Mouse (Mus musculus): ENCODE results near the gene Ube2m. TPM values are rescaled to one million over a fixed set of nuclear protein-coding genes. Genes with fewer than 3 reads are reported as not detected.
A peak's percentile ranks its signal among the peaks of the same experiment; 100 is the strongest.

Ube2m gene
- total RNA-seq, 1 experiment: 92.8 TPM

DNA sequence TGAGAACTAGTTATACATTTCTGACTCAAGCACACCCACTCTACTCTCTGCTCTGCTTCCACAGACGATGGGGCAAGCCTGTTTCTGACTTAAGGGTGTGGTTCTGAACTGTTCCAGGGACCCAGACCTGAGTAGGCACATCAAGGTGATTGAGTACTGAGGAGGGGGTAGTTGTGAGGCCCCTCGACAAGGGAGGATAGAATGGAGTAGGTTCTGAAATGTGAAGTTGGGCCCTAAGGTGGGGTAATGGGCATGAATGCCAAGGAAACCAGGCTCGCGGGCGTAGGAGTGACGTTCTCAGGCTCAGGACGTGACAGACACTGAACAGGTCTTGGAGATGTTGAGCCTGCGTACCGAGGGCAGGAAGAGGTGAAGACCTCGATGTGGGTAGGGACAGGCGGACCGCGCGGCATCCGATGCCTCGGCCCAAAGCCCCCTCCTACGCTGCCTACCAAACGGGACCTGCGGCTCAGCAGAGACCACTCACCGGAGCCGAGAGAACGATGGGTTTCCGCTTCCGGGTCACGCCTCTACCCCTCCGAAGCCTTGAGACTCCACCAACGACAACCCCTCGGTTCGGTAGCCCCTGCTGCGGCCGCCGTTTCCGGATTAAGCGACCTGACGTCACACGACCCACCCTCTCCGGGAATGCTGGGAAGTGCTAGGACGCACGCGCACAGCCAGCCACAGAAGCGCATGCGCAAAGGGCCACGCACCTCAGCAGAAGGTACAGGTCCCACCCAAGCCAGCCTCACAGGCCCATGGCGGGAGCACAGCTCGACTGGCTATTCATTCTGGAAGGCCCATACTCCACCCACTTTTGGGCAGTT is 3.7 kb downstream of the Ube2m start, which contains the start of gene Chmp2a:
Gene Chmp2a (minus strand): TSS at position 660 of the 830 bp plus-strand sequence.
- 0 out of 2 replicates have a peak, but pooled peaks have one; percentile 44 for TF ChIP-seq CHD2 (IDR thresholded peaks at IDR 0.05; ENCODE audit: low read depth, low read length)
- TF ChIP-seq ZNF384 (IDR thresholded peaks at IDR 0.05; ENCODE audit: low read depth, low read length): no peak
- no peak for TF ChIP-seq ZC3H11A (IDR thresholded peaks at IDR 0.05; ENCODE audit: borderline replicate concordance, low read depth, low read length)
- TF ChIP-seq HCFC1 (IDR thresholded peaks at IDR 0.05; ENCODE audit: borderline replicate concordance, insufficient read depth, low read length): peak; percentile 64; the same call in 1 of the 2 replicates
- TF ChIP-seq MAFK (IDR thresholded peaks at IDR 0.05; ENCODE audit: insufficient read depth, low read depth, low read length): no peak
- Histone ChIP-seq H3K9me3 (ENCODE audit: control insufficient read depth, insufficient read depth, low read depth, low read length) (no peaks in the 10 kb centered on the region), H3K27ac (ENCODE audit: insufficient read depth, low read depth, low read length, poor library complexity, severe bottlenecking) (peak within 1 kb of the TSS; percentile 95), H3K9ac (ENCODE audit: insufficient read depth, low read depth, low read length, poor library complexity, severe bottlenecking) (peak within 1 kb of the TSS; percentile 80), H3K4me1 (ENCODE audit: control insufficient read depth in 2 of 2, insufficient read depth in 2 of 2, low read length in 2 of 2, poor library complexity in 1 of 2) (peaks cover 0 to 13% of the 10 kb centered on the region in 2 experiments; a peak in 2 of 4 replicates), H3K4me3 (ENCODE audit: insufficient read depth in 1 of 2, low read depth in 1 of 2, low read length in 2 of 2, poor library complexity in 1 of 2, severe bottlenecking in 1 of 2) (peak within 1 kb of the TSS; percentile 58 to 71), H3K36me3 (ENCODE audit: control insufficient read depth, insufficient read depth, low read length, poor library complexity, severe bottlenecking) (peaks cover 42% of the 10 kb centered on the region)
- in situ Hi-C loops (cut with MboI; ENCODE audit: low sequenced_read_pairs in 2 of 2, unreplicated experiment in 2 of 2): no loop called here
- peak; percentile 97 for DNase-seq (ENCODE audit: low read depth, low spot score)

DNA sequence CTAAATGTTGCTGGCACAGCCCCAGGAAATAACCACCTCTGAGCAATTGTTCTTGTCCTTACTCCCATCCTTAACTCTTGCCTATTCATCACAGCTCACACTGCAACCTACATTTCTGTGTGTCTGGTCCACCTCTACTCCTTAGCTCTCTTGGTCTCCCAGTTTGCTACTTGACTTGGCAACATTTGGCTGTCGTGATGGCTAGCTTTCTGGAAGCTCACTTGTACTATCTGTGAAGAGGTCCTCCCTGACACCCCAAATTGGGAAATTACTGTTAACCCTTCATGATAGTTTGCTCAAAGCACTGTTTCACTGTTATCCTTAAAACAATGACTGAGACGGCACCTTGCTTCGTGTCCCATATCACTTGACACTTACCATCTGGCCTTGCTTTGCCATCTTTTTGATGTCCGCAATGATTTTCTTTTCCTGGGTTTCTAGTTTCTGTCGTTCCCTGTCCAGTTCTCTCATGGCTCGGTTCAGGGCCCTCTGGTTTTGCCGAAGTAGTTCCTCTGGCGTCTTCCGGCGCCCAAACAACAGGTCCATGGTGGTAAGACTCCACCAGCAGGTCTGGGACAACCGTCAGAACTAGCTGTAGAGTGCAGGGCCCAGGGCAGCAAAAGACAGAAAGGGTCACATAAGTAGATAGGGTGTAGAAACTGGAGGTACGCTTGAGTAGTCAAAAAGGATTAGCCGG is 4.5 kb downstream of the Ube2m start:
- no peak for TF ChIP-seq ZC3H11A (IDR thresholded peaks at IDR 0.05; ENCODE audit: borderline replicate concordance, low read depth, low read length)
- no peak for TF ChIP-seq CHD2 (IDR thresholded peaks at IDR 0.05; ENCODE audit: low read depth, low read length)
- TF ChIP-seq ZNF384 (IDR thresholded peaks at IDR 0.05; ENCODE audit: low read depth, low read length): no peak
- no peak for TF ChIP-seq MAFK (IDR thresholded peaks at IDR 0.05; ENCODE audit: insufficient read depth, low read depth, low read length)
- no peak for TF ChIP-seq HCFC1 (IDR thresholded peaks at IDR 0.05; ENCODE audit: borderline replicate concordance, insufficient read depth, low read length)
- peaks cover 0 to 10% of the 10 kb centered on the region in 2 experiments; a peak in 2 of 4 replicates for H3K4me1 ChIP-seq (ENCODE audit: control insufficient read depth in 2 of 2, insufficient read depth in 2 of 2, low read length in 2 of 2, poor library complexity in 1 of 2)
- H3K9me3 ChIP-seq (ENCODE audit: control insufficient read depth, insufficient read depth, low read depth, low read length): no peaks in the 10 kb centered on the region
- DNase-seq (ENCODE audit: low read depth, low spot score): no peak
- in situ Hi-C loops (cut with MboI; ENCODE audit: low sequenced_read_pairs in 2 of 2, unreplicated experiment in 2 of 2): no loop called here
- H3K36me3 ChIP-seq (ENCODE audit: control insufficient read depth, insufficient read depth, low read length, poor library complexity, severe bottlenecking): peaks cover 50% of the 10 kb centered on the region
- peak overlapping the region; percentile 58 to 71 for H3K4me3 ChIP-seq (ENCODE audit: insufficient read depth in 1 of 2, low read depth in 1 of 2, low read length in 2 of 2, poor library complexity in 1 of 2, severe bottlenecking in 1 of 2)
- peak overlapping the region; percentile 95 for H3K27ac ChIP-seq (ENCODE audit: insufficient read depth, low read depth, low read length, poor library complexity, severe bottlenecking)
- peak overlapping the region; percentile 80 for H3K9ac ChIP-seq (ENCODE audit: insufficient read depth, low read depth, low read length, poor library complexity, severe bottlenecking)

DNA sequence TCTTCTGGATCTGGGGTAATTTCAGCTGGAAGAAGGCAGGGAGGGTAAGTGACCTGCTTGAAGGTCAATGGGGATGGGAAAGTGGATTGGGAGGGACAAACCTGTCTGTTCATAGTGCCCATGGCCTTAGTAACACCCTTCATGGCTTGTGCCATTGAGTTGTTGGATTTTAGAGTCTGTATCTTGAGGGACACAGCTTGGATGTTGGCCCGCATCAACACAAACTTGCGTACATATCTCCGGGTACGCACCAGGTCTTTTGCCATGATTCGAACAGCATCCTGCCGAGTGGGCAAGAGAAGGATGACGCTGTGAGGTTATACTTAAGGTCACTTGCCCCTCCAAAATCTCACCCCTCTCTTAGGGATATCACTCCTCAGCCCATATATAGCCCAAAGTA is 5.5 kb downstream of the Ube2m start:
- H3K9ac ChIP-seq (ENCODE audit: insufficient read depth, low read depth, low read length, poor library complexity, severe bottlenecking): no peak overlapping the region

DNA sequence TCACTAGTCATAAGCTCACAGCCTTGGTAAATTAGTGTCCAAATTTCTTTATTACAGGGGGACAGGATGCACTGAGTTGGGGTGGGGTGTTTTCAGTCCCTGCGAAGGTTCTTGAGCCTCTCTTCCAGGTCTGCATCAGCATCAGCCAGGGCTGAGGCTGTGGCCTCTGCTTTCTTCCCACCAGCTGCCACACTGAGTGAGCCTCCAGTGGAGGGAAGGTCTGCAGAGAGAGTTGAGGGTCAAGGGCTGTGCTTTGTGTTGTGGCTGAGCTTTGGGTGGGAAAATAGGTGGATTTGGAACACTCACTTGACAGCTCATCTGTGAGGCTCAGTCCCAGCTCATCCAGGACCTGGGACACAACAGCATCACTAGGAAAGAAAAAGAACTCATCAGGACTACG is 6.1 kb downstream of the Ube2m start:
- no peak overlapping the region for H3K27ac ChIP-seq (ENCODE audit: insufficient read depth, low read depth, low read length, poor library complexity, severe bottlenecking)
- H3K4me1 ChIP-seq (ENCODE audit: control insufficient read depth in 2 of 2, insufficient read depth in 2 of 2, low read length in 2 of 2, poor library complexity in 1 of 2): peaks cover 0 to 16% of the 10 kb centered on the region in 2 experiments; a peak in 2 of 4 replicates
- in situ Hi-C loops (cut with MboI; ENCODE audit: low sequenced_read_pairs in 2 of 2, unreplicated experiment in 2 of 2): no loop called here
- DNase-seq (ENCODE audit: low read depth, low spot score): no peak
- H3K4me3 ChIP-seq (ENCODE audit: insufficient read depth in 1 of 2, low read depth in 1 of 2, low read length in 2 of 2, poor library complexity in 1 of 2, severe bottlenecking in 1 of 2): no peak overlapping the region
- TF ChIP-seq ZNF384 (IDR thresholded peaks at IDR 0.05; ENCODE audit: low read depth, low read length): no peak
- TF ChIP-seq MAFK (IDR thresholded peaks at IDR 0.05; ENCODE audit: insufficient read depth, low read depth, low read length): no peak
- no peak for TF ChIP-seq ZC3H11A (IDR thresholded peaks at IDR 0.05; ENCODE audit: borderline replicate concordance, low read depth, low read length)
- no peak; the same call in 1 of the 2 replicates for TF ChIP-seq CHD2 (IDR thresholded peaks at IDR 0.05; ENCODE audit: low read depth, low read length)
- no peak for TF ChIP-seq HCFC1 (IDR thresholded peaks at IDR 0.05; ENCODE audit: borderline replicate concordance, insufficient read depth, low read length)
- no peaks in the 10 kb centered on the region for H3K9me3 ChIP-seq (ENCODE audit: control insufficient read depth, insufficient read depth, low read depth, low read length)
- H3K36me3 ChIP-seq (ENCODE audit: control insufficient read depth, insufficient read depth, low read length, poor library complexity, severe bottlenecking): peaks cover 66% of the 10 kb centered on the region
- H3K9ac ChIP-seq (ENCODE audit: insufficient read depth, low read depth, low read length, poor library complexity, severe bottlenecking): no peak overlapping the region

More for the DNA sequence above, 5.5 kb downstream of the Ube2m start:
- DNase-seq (ENCODE audit: low read depth, low spot score): no peak
- TF ChIP-seq ZNF384 (IDR thresholded peaks at IDR 0.05; ENCODE audit: low read depth, low read length): no peak
- TF ChIP-seq HCFC1 (IDR thresholded peaks at IDR 0.05; ENCODE audit: borderline replicate concordance, insufficient read depth, low read length): no peak
- TF ChIP-seq CHD2 (IDR thresholded peaks at IDR 0.05; ENCODE audit: low read depth, low read length): no peak
- no peak for TF ChIP-seq ZC3H11A (IDR thresholded peaks at IDR 0.05; ENCODE audit: borderline replicate concordance, low read depth, low read length)
- no peak for TF ChIP-seq MAFK (IDR thresholded peaks at IDR 0.05; ENCODE audit: insufficient read depth, low read depth, low read length)
- peaks cover 60% of the 10 kb centered on the region for H3K36me3 ChIP-seq (ENCODE audit: control insufficient read depth, insufficient read depth, low read length, poor library complexity, severe bottlenecking)
- peaks cover 0 to 15% of the 10 kb centered on the region in 2 experiments; a peak in 2 of 4 replicates for H3K4me1 ChIP-seq (ENCODE audit: control insufficient read depth in 2 of 2, insufficient read depth in 2 of 2, low read length in 2 of 2, poor library complexity in 1 of 2)
- in situ Hi-C loops (cut with MboI; ENCODE audit: low sequenced_read_pairs in 2 of 2, unreplicated experiment in 2 of 2): no loop called here
- H3K9me3 ChIP-seq (ENCODE audit: control insufficient read depth, insufficient read depth, low read depth, low read length): no peaks in the 10 kb centered on the region
- no peak overlapping the region for H3K27ac ChIP-seq (ENCODE audit: insufficient read depth, low read depth, low read length, poor library complexity, severe bottlenecking)
- H3K4me3 ChIP-seq (ENCODE audit: insufficient read depth in 1 of 2, low read depth in 1 of 2, low read length in 2 of 2, poor library complexity in 1 of 2, severe bottlenecking in 1 of 2): no peak overlapping the region
